Mouse (Mus musculus) hindbrain, embryonic 10.5 days (tissue): ENCODE data around the gene Kif1a. TPM values are rescaled to one million over a fixed set of nuclear protein-coding genes. Genes with fewer than 3 reads are reported as not detected.

Source experiments
- DNase-seq: peaks from one replicate; pipeline ENCODE4 v3.0.0-alpha.2; 2017; ENCODE audit warnings: low spot score
- H3K27ac ChIP-seq: fragments of 300-500 bp; sonication (generic); 2 replicates; pipeline ENCODE4 v1.5.1; 2016; ENCODE audit warnings: mild to moderate bottlenecking, moderate library complexity
- H3K27me3 ChIP-seq: fragments of 300-500 bp; sonication (generic); 2 replicates; pipeline ENCODE4 v1.6.1; 2016; ENCODE audit warnings: mild to moderate bottlenecking; ENCODE audit not compliant: poor library complexity, insufficient read depth, severe bottlenecking
- H3K36me3 ChIP-seq: fragments of 300-500 bp; sonication (generic); 2 replicates; pipeline ENCODE4 v1.6.1; 2016; ENCODE audit warnings: mild to moderate bottlenecking, moderate library complexity
- H3K4me1 ChIP-seq: fragments of 300-500 bp; sonication (generic); replicated peaks from 2 replicates; pipeline ENCODE4 v1.6.1; 2016; ENCODE audit warnings: mild to moderate bottlenecking
- H3K4me3 ChIP-seq: fragments of 300-500 bp; sonication (generic); 2 replicates; pipeline ENCODE4 v1.5.1; 2016; ENCODE audit warnings: mild to moderate bottlenecking, moderate library complexity
- H3K9me3 ChIP-seq: fragments of 300-500 bp; sonication (generic); 2 replicates; pipeline ENCODE4 v1.6.1; 2016; ENCODE audit warnings: mild to moderate bottlenecking, moderate library complexity
- WGBS: fragments of 180-500 bp; shearing (Covaris S2); methylation state at CpG from one replicate; pipeline ENCODE4 v1.1.7; 2016; 5-methylcytosine and 5-hydroxymethylcytosine counted together
- polyA plus RNA-seq: library from polyadenylated mRNA; unstranded; fragments of >200 nt; fragmentation: Nextera tagmentation; extraction: Ambion mirVana; gene quantifications from 2 replicates; pipeline ENCODE4 v1.2.1, GENCODE M21; 2016

Gene Kif1a
- polyA plus RNA-seq, 1 experiment from 2014 or later, result 79.0 TPM

- Histone ChIP-seq H3K27ac (no peak overlapping the region), H3K4me3 (no peak overlapping the region), H3K9me3 (no peaks in the 10 kb centered on the region), H3K4me1 (peaks cover 40% of the 10 kb centered on the region), H3K27me3 (no peaks in the 10 kb centered on the region), H3K36me3 (peaks cover 53% of the 10 kb centered on the region)
- DNase-seq, result no peak
- 76% methylated on average over 8 of the region's 8 CpGs for WGBS
These were observed 19.6 kb downstream of the Kif1a start for GRCm38 (mm10) chr1:93082121-93082520.

- peak; percentile 36 for DNase-seq
- H3K27ac ChIP-seq, result peak overlapping the region; percentile 78; the same call in 1 of the 2 replicates
- H3K4me1 ChIP-seq, result peaks cover 40% of the 10 kb centered on the region
- no peak overlapping the region for H3K4me3 ChIP-seq
- 80% methylated on average over 3 of the region's 3 CpGs for WGBS
- H3K27me3 ChIP-seq, result no peaks in the 10 kb centered on the region
- no peaks in the 10 kb centered on the region for H3K9me3 ChIP-seq
- peaks cover 58% of the 10 kb centered on the region for H3K36me3 ChIP-seq
These were observed 20.7 kb downstream of the Kif1a start for GRCm38 (mm10) chr1:93080930-93081589.

DNA sequence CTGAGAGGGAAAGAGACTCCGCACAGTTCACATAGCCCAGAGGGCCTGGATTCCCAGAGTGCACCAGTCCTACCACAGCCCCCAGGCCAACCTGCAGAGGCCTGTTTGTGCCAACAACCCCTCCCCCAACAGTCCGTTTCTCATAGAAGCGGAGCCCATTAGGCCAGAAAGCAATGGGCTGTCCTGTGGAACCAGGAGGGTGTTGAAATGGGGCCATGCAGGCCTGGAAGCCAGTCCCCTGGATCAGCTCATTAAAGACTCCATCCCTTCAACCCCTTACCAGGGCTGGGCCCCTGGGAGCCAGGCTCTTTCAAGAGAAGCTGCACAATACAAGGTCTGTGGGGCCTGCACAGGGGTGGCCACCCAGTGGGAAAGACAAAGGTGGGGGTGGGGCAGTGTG is 22.1 kb downstream of the Kif1a start:
- DNase-seq, result peak; percentile 27

GRCm38 (mm10) chr1:93072279-93072865 is 29.4 kb downstream of the Kif1a start:
- DNase-seq, result no peak
- H3K36me3 ChIP-seq, result peaks cover 73% of the 10 kb centered on the region

More for the DNA sequence above, 22.1 kb downstream of the Kif1a start:
- no peaks in the 10 kb centered on the region for H3K9me3 ChIP-seq
- H3K27ac ChIP-seq, result peak overlapping the region; percentile 78
- peaks cover 29% of the 10 kb centered on the region for H3K4me1 ChIP-seq
- H3K27me3 ChIP-seq, result no peaks in the 10 kb centered on the region
- WGBS, result 60% methylated on average over 3 of the region's 3 CpGs
- H3K36me3 ChIP-seq, result peaks cover 73% of the 10 kb centered on the region
- H3K4me3 ChIP-seq, result no peak overlapping the region

DNA sequence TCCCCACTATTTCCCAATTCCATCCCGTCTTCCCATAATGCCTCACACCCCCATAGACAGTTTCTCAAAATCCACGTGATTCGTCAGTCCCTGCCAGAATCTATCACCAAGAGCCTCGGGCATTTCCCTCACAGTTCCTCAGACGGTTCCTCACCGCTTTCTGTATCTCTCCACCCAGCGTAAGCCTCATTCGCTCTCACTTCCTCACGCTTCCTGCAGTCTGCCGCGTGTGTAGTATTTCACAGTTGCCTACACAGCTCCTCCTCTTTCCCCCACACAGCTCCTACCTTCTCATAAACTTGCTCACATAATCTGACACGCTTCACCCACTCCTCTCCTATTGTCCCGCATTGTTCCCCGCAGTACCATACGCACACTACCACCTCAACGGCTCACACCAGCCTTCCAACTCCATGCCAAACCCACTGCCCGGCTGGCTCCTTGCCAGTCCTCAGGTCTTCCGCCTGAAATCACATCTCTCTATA is 30.2 kb downstream of the Kif1a start:
- WGBS, result 88% methylated on average over 18 of the region's 18 CpGs

More at GRCm38 (mm10) chr1:93072279-93072865, 29.4 kb downstream of the Kif1a start:
- no peaks in the 10 kb centered on the region for H3K27me3 ChIP-seq
- no peak overlapping the region for H3K4me3 ChIP-seq
- H3K27ac ChIP-seq, result no peak overlapping the region
- 90% methylated on average over 2 of the region's 2 CpGs for WGBS
- H3K9me3 ChIP-seq, result no peaks in the 10 kb centered on the region
- no peaks in the 10 kb centered on the region for H3K4me1 ChIP-seq

GRCm38 (mm10) chr1:93070881-93071280 is 30.9 kb downstream of the Kif1a start:
- WGBS, result 92% methylated on average over 5 of the region's 5 CpGs
- Histone ChIP-seq H3K36me3 (peaks cover 72% of the 10 kb centered on the region), H3K27me3 (no peaks in the 10 kb centered on the region), H3K27ac (no peak overlapping the region), H3K9me3 (no peaks in the 10 kb centered on the region), H3K4me3 (no peak overlapping the region), H3K4me1 (no peaks in the 10 kb centered on the region)
- no peak for DNase-seq

More for the DNA sequence above, 30.2 kb downstream of the Kif1a start:
- no peak overlapping the region for H3K27ac ChIP-seq
- no peaks in the 10 kb centered on the region for H3K4me1 ChIP-seq
- no peak for DNase-seq
- no peaks in the 10 kb centered on the region for H3K9me3 ChIP-seq
- H3K27me3 ChIP-seq, result no peaks in the 10 kb centered on the region
- H3K36me3 ChIP-seq, result peaks cover 72% of the 10 kb centered on the region
- H3K4me3 ChIP-seq, result no peak overlapping the region

DNA sequence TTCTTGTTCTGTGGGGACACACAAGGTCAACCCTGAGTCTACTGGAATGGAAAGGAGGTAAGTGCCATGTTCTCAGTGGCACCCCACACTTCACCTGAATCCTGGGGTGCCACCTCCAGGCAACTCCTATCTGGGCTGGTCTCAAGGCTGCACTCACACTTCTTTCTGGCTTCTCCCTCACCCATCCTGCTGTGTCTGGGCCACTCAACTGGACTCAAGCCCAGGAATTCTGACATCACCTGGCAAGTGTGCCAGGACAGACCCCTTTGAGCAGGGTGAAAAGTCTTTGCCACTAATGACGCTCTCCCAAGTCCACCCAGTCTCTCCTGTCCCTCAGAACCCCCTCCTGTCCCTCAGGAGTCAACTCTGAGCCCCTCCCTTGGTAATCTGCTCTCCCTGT is 33.2 kb downstream of the Kif1a start:
- Histone ChIP-seq H3K27ac (no peak overlapping the region), H3K36me3 (peaks cover 72% of the 10 kb centered on the region), H3K4me1 (0 out of 2 replicates have a peak, but pooled peaks cover 3% of the 10 kb centered on the region), H3K27me3 (no peaks in the 10 kb centered on the region), H3K9me3 (no peaks in the 10 kb centered on the region), H3K4me3 (no peak overlapping the region)
- no peak for DNase-seq
- 83% methylated on average over 1 of the region's 1 CpGs for WGBS

GRCm38 (mm10) chr1:93065654-93066053 is 36.1 kb downstream of the Kif1a start:
- no peak for DNase-seq
- no peak overlapping the region for H3K27ac ChIP-seq
- no peak overlapping the region for H3K4me3 ChIP-seq
- 0 out of 2 replicates have a peak, but pooled peaks cover 3% of the 10 kb centered on the region for H3K4me1 ChIP-seq
- WGBS, result 82% methylated on average over 6 of the region's 6 CpGs
- no peaks in the 10 kb centered on the region for H3K27me3 ChIP-seq
- H3K36me3 ChIP-seq, result peaks cover 80% of the 10 kb centered on the region
- H3K9me3 ChIP-seq, result no peaks in the 10 kb centered on the region

GRCm38 (mm10) chr1:93063694-93064093 is 38.1 kb downstream of the Kif1a start:
- H3K4me1 ChIP-seq, result 0 out of 2 replicates have a peak, but pooled peaks cover 3% of the 10 kb centered on the region
- peaks cover 91% of the 10 kb centered on the region for H3K36me3 ChIP-seq
- DNase-seq, result no peak
- H3K27ac ChIP-seq, result no peak overlapping the region
- 82% methylated on average over 5 of the region's 5 CpGs for WGBS
- no peaks in the 10 kb centered on the region for H3K9me3 ChIP-seq
- no peak overlapping the region for H3K4me3 ChIP-seq
- no peaks in the 10 kb centered on the region for H3K27me3 ChIP-seq

DNA sequence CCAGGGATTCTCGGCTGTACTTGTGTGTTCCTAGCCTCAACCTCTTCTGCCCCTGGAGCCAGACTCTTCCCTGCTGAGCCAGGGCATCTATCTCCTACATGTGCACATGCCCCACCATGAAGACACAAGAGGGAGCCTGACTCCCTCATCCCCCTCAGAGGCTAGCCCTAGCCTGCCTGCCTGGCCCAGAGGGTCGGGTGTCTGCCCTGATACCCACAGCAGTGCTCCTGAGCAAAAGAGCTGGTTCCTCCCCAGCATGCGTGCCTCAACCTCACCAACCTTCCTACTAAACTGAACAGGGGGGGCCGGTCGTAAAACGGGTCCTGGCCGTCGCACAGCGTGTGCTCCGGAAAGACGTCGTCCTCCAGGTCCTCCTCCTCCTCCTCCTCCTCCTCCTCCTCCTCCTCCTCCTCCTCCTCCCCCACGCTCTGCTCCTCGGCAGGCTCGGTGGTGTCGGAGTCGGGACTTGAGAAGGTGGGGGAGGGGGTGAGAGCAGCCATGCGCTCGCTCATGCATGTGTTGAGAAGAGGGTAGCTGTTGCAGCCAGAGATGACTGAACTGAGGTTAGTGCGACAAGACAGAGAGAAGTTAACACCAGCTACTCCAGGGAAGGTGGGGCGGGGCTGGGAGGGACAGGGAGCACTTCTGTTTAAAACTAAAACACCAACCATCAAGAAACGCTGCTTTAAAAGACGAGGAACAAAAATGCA is 50.5 kb downstream of the Kif1a start:
- H3K36me3 ChIP-seq, result peaks cover 81% of the 10 kb centered on the region
- WGBS, result 64% methylated on average over 20 of the region's 23 CpGs
- no peaks in the 10 kb centered on the region for H3K9me3 ChIP-seq
- no peak overlapping the region for H3K4me3 ChIP-seq
- H3K27me3 ChIP-seq, result no peaks in the 10 kb centered on the region
- H3K4me1 ChIP-seq, result peaks cover 10% of the 10 kb centered on the region
- no peak for DNase-seq
- no peak overlapping the region; the same call in 1 of the 2 replicates for H3K27ac ChIP-seq

GRCm38 (mm10) chr1:93050071-93050470 is 51.7 kb downstream of the Kif1a start:
- H3K27me3 ChIP-seq, result no peaks in the 10 kb centered on the region
- H3K36me3 ChIP-seq, result peaks cover 73% of the 10 kb centered on the region
- no peak overlapping the region for H3K27ac ChIP-seq
- H3K9me3 ChIP-seq, result no peaks in the 10 kb centered on the region
- H3K4me1 ChIP-seq, result peaks cover 10% of the 10 kb centered on the region
- H3K4me3 ChIP-seq, result no peak overlapping the region
- DNase-seq, result no peak
- WGBS, result 86% methylated on average over 3 of the region's 3 CpGs

- WGBS, result 89% methylated on average over 10 of the region's 10 CpGs
- Histone ChIP-seq H3K27ac (peak overlapping the region; percentile 14; the same call in 1 of the 2 replicates), H3K27me3 (no peaks in the 10 kb centered on the region), H3K4me3 (no peak overlapping the region), H3K36me3 (peaks cover 65% of the 10 kb centered on the region), H3K4me1 (peaks cover 4% of the 10 kb centered on the region), H3K9me3 (no peaks in the 10 kb centered on the region)
- no peak for DNase-seq
These were observed 55.5 kb downstream of the Kif1a start for GRCm38 (mm10) chr1:93046153-93046789.
